Mouse (Mus musculus): ENCODE results near the gene Ndufs2.

Ndufs2 gene

DNA sequence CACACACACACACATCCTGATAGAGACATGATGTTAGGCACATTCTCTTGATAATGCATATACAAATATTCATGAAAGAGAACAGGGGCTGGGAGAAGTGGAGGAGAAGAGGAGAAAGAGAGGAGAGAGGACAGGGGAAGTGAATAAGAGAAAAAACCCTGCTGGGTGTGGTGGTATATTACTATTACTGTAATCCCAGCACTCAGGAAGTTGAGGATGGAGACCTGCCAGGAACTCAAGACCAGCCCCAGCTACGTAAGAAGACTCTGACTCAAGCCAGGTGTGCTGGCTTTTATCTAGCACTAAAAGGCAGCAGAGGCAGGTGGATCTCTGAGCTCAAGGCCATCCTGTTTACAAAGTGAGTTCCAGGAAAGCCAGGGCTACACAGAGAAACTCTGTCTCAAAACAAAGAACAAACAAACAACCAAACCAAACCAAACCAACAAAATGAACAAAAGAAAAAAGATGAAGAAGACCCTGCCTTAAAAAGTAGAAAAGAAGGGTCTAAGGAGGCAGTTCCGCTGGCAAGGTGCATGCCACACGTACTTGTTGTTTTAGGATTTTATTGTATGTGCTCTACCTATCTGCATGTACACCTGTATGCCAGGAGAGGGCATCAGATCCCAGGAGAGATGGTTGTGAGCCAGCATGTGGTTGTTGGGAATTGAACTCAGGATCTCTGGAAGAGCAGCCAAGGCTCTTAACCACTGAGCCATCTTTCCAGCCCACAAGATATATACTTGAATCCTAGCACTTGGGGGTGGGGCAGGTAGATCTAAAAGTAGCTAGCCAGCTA is 12.7 kb upstream of the Ndufs2 start:
- no peaks in the 10 kb centered on the region for H3K36me3 ChIP-seq (ENCODE audit: insufficient read depth, low read length)
- H3K4me3 ChIP-seq (replicated peaks; ENCODE audit: low read length): no peak overlapping the region
- no peaks in the 10 kb centered on the region for H3K9me3 ChIP-seq (ENCODE audit: low read length)
- H3K4me1 ChIP-seq (replicated peaks; ENCODE audit: low read depth, low read length): peaks cover 18% of the 10 kb centered on the region
- TF ChIP-seq POU5F1 (IDR thresholded peaks at IDR 0.05; ENCODE audit: borderline replicate concordance, low read length) (no peak), CTCF (conservative IDR thresholded peaks at IDR 0.05; ENCODE audit: low read length) (peak; percentile 33), NANOG (IDR thresholded peaks at IDR 0.05; ENCODE audit: borderline replicate concordance, low read length) (no peak)
- H3K27me3 ChIP-seq (ENCODE audit: insufficient read depth, low read length): peaks cover 12% of the 10 kb centered on the region; the same call in 1 of the 2 replicates

DNA sequence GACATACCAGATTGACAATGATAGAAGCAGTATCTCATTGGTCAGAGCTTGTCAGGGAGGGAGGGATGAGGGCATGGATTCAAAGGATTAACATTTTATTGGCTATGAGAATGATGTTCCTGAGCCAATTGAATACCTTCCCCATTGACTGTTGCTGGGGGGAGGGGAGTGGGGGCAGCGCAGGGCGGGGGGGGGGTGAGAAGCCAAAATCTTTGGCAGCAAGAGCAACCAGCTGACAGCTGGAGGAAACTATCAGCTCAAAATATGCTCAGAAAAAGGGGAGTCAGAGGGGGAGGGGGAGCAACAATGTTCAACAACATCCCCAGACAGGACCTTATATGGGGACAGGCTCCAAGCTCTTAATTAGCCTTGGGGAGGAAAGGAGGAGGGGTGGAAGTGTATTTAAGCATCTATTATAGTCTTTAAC is 12.0 kb upstream of the Ndufs2 start:
- H3K9me3 ChIP-seq (ENCODE audit: low read length): no peaks in the 10 kb centered on the region
- peaks cover 14% of the 10 kb centered on the region; the same call in 1 of the 2 replicates for H3K27me3 ChIP-seq (ENCODE audit: insufficient read depth, low read length)
- no peaks in the 10 kb centered on the region for H3K36me3 ChIP-seq (ENCODE audit: insufficient read depth, low read length)
- no peak for TF ChIP-seq NANOG (IDR thresholded peaks at IDR 0.05; ENCODE audit: borderline replicate concordance, low read length)
- TF ChIP-seq CTCF (conservative IDR thresholded peaks at IDR 0.05; ENCODE audit: low read length): no peak
- no peak for TF ChIP-seq POU5F1 (IDR thresholded peaks at IDR 0.05; ENCODE audit: borderline replicate concordance, low read length)
- peaks cover 21% of the 10 kb centered on the region for H3K4me1 ChIP-seq (replicated peaks; ENCODE audit: low read depth, low read length)
- H3K4me3 ChIP-seq (replicated peaks; ENCODE audit: low read length): no peak overlapping the region

DNA sequence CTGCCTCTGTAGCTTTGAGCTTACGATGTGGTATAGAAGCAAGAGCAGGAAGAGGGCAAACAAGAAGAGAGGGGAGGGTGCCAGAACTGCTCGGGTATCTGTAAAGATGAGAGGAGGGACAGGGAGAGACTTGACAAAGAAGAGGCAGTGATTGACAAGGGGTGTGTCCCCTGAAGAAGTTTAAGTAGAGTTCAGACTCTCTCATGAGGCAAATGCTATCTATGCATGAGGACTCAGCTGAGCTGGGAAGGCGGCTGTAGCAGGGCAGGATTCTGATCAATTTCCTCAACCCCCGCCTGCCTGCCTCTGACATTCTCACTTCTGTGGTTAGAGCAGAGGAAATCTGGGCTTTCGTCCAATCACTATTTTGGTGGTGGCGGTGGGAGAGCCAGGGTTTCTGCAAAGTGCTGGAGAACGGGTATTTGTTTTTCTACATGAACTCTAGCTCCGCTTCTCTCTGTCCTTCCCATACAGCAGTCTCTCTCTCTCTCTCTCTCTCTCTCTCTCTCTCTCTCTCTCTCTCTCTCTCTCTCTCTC is 11.5 kb upstream of the Ndufs2 start:
- no peak for TF ChIP-seq POU5F1 (IDR thresholded peaks at IDR 0.05; ENCODE audit: borderline replicate concordance, low read length)
- TF ChIP-seq CTCF (conservative IDR thresholded peaks at IDR 0.05; ENCODE audit: low read length): no peak
- no peak for TF ChIP-seq NANOG (IDR thresholded peaks at IDR 0.05; ENCODE audit: borderline replicate concordance, low read length)
- Histone ChIP-seq H3K27me3 (ENCODE audit: insufficient read depth, low read length) (peaks cover 14% of the 10 kb centered on the region; the same call in 1 of the 2 replicates), H3K9me3 (ENCODE audit: low read length) (no peaks in the 10 kb centered on the region), H3K36me3 (ENCODE audit: insufficient read depth, low read length) (no peaks in the 10 kb centered on the region), H3K4me1 (replicated peaks; ENCODE audit: low read depth, low read length) (peaks cover 26% of the 10 kb centered on the region), H3K4me3 (replicated peaks; ENCODE audit: low read length) (no peak overlapping the region)

DNA sequence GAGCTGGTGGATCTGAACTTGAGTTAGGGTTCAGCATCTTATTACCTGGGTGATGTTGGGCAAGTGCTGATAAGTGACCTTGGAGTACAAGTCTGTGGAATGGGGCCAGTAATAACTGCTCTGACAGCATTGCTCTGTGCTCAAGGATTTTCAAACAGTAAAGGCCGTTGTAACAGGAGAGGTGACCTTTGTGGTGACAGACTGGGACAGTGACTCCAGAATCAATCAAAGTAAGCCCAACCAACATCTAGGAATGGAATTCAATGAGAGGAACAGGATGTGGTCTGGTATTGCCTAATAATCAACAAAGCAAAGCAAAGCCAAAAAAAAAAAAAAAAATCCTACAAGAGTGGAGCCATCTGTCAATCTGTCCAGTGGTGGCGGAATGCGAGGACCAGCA is 9.1 kb upstream of the Ndufs2 start:
- Histone ChIP-seq H3K36me3 (ENCODE audit: insufficient read depth, low read length) (no peaks in the 10 kb centered on the region), H3K9me3 (ENCODE audit: low read length) (no peaks in the 10 kb centered on the region), H3K4me1 (replicated peaks; ENCODE audit: low read depth, low read length) (peaks cover 45% of the 10 kb centered on the region), H3K27me3 (ENCODE audit: insufficient read depth, low read length) (peaks cover 14% of the 10 kb centered on the region; the same call in 1 of the 2 replicates), H3K4me3 (replicated peaks; ENCODE audit: low read length) (no peak overlapping the region)
- TF ChIP-seq CTCF (conservative IDR thresholded peaks at IDR 0.05; ENCODE audit: low read length) (no peak), NANOG (IDR thresholded peaks at IDR 0.05; ENCODE audit: borderline replicate concordance, low read length) (no peak), POU5F1 (IDR thresholded peaks at IDR 0.05; ENCODE audit: borderline replicate concordance, low read length) (no peak)

DNA sequence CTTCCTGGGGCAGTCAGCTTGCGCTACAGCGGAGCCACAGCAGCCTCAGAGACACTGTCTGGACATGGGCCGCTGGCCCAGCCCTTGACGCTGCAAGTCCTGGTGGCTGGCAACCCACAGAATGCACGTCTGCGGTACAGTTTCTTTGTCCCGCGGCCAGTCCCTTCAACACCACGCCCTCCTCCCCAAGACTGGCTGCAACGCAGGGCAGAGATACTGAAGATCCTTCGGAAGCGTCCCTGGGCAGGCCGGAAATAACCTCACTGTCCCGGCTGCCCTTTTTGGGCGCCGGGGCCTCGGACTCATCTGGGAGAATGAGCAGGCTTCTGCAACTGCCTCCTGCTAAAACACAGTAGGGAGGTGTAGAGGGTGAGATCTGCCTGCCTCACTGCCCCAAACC is 7.7 kb upstream of the Ndufs2 start:
- H3K36me3 ChIP-seq (ENCODE audit: insufficient read depth, low read length): no peaks in the 10 kb centered on the region
- peak overlapping the region; percentile 67 for H3K4me3 ChIP-seq (replicated peaks; ENCODE audit: low read length)
- peaks cover 17% of the 10 kb centered on the region; the same call in 1 of the 2 replicates for H3K27me3 ChIP-seq (ENCODE audit: insufficient read depth, low read length)
- TF ChIP-seq NANOG (IDR thresholded peaks at IDR 0.05; ENCODE audit: borderline replicate concordance, low read length) (no peak), POU5F1 (IDR thresholded peaks at IDR 0.05; ENCODE audit: borderline replicate concordance, low read length) (no peak), CTCF (conservative IDR thresholded peaks at IDR 0.05; ENCODE audit: low read length) (no peak)
- H3K4me1 ChIP-seq (replicated peaks; ENCODE audit: low read depth, low read length): peaks cover 45% of the 10 kb centered on the region
- H3K9me3 ChIP-seq (ENCODE audit: low read length): no peaks in the 10 kb centered on the region

DNA sequence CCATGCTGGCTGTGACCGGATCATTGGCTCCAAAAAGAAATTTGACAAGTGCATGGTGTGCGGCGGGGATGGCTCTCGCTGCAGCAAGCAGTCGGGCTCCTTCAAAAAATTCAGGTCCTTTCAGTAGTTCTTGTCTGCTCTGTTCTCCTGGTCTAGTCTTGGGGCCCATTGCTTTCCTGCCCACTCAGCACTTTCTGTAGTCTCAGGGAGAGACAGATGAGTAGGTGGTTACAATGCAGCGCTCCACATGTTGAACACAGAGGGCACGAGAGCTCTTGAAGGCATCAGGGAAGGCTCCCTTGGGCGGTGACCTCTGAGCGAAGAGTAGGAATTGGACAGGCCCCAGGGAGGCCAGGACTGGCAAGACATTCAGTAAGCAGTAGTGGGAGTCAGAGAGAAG is 6.6 kb upstream of the Ndufs2 start:
- H3K4me3 ChIP-seq (replicated peaks; ENCODE audit: low read length): no peak overlapping the region
- TF ChIP-seq POU5F1 (IDR thresholded peaks at IDR 0.05; ENCODE audit: borderline replicate concordance, low read length) (no peak), CTCF (conservative IDR thresholded peaks at IDR 0.05; ENCODE audit: low read length) (no peak)
- H3K27me3 ChIP-seq (ENCODE audit: insufficient read depth, low read length): peaks cover 24% of the 10 kb centered on the region; the same call in 1 of the 2 replicates
- H3K36me3 ChIP-seq (ENCODE audit: insufficient read depth, low read length): no peaks in the 10 kb centered on the region
- peaks cover 45% of the 10 kb centered on the region for H3K4me1 ChIP-seq (replicated peaks; ENCODE audit: low read depth, low read length)
- no peaks in the 10 kb centered on the region for H3K9me3 ChIP-seq (ENCODE audit: low read length)

DNA sequence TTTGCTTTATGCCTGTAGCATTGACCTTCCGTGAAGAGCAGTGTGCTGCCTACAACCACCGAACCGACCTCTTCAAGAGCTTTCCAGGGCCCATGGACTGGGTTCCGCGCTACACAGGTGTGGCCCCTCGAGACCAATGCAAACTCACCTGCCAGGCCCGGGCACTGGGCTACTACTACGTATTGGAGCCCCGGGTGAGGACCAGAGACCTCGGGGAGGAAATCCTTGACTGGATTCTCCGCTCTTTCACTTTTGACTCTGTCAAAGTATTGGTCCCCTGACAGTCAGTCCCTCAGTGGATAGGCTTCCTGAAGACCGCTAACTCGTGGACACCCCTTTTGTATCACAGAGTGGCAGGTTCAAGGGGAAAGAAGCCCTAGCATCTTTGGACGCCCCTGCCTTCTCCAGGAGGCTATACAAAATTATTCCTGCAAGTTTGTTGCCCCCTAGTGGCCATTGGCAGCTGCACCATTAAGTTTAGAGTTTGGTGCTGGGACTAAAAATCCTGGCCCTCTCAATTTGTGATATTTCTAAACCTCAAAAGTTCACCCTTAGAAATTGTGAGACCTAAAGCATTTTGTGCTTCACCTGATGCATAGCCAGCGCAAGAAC is 5.9 kb upstream of the Ndufs2 start:
- no peaks in the 10 kb centered on the region for H3K9me3 ChIP-seq (ENCODE audit: low read length)
- H3K4me3 ChIP-seq (replicated peaks; ENCODE audit: low read length): peak overlapping the region; percentile 48
- H3K27me3 ChIP-seq (ENCODE audit: insufficient read depth, low read length): peaks cover 24% of the 10 kb centered on the region; the same call in 1 of the 2 replicates
- TF ChIP-seq NANOG (IDR thresholded peaks at IDR 0.05; ENCODE audit: borderline replicate concordance, low read length) (no peak), CTCF (conservative IDR thresholded peaks at IDR 0.05; ENCODE audit: low read length) (peak; percentile 72), POU5F1 (IDR thresholded peaks at IDR 0.05; ENCODE audit: borderline replicate concordance, low read length) (no peak)
- H3K4me1 ChIP-seq (replicated peaks; ENCODE audit: low read depth, low read length): peaks cover 46% of the 10 kb centered on the region
- no peaks in the 10 kb centered on the region for H3K36me3 ChIP-seq (ENCODE audit: insufficient read depth, low read length)

DNA sequence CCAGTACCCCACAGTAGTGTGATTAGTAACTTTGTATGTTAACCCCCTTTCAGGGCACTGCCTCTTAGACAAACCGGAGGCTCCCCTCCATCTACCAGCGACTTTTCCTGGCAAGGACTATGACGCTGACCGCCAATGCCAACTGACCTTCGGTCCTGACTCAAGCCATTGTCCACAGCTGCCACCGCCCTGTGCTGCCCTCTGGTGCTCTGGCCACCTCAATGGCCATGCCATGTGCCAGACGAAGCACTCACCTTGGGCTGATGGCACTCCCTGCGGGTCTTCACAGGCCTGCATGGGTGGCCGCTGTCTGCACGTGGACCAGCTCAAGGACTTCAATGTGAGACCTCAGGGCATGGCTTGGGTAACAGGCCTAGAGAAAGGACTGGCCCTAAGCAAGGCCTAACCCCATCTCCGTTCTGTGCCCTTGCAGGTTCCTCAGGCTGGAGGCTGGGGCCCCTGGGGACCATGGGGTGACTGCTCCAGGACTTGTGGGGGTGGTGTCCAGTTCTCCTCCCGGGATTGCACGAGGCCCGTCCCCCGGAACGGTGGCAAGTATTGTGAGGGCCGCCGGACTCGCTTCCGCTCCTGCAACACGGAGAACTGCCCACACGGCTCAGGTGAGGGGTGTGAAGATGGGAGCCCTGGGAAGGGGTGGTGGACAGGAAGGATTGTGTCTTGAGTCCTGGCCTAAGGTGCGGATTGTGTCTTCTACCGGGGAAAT is 5.1 kb upstream of the Ndufs2 start:
- no peaks in the 10 kb centered on the region for H3K9me3 ChIP-seq (ENCODE audit: low read length)
- peak overlapping the region; percentile 48 for H3K4me3 ChIP-seq (replicated peaks; ENCODE audit: low read length)
- TF ChIP-seq NANOG (IDR thresholded peaks at IDR 0.05; ENCODE audit: borderline replicate concordance, low read length) (no peak), POU5F1 (IDR thresholded peaks at IDR 0.05; ENCODE audit: borderline replicate concordance, low read length) (no peak)
- peaks cover 54% of the 10 kb centered on the region for H3K4me1 ChIP-seq (replicated peaks; ENCODE audit: low read depth, low read length)
- peaks cover 24% of the 10 kb centered on the region; the same call in 1 of the 2 replicates for H3K27me3 ChIP-seq (ENCODE audit: insufficient read depth, low read length)
- no peaks in the 10 kb centered on the region for H3K36me3 ChIP-seq (ENCODE audit: insufficient read depth, low read length)
